ENCODE assay signal across 26 mouse cellular contexts in genomic region chr12:85951036-85951435, GRCm38 (mm10).
"Had no signal": no experiment of that assay in that cellular context is flagged by ENCODE, and none has a peak within 500 bp of the region (broad histone marks: within the 10 kb centered on the region; RNA-seq: fewer than 3 reads in every experiment).

No protein-coding gene starts in this region.

- H3K27ac ChIP-seq: gastrocnemius, adult 2 months; heart, adult 2 months; heart, embryonic 13.5 days; heart, embryonic 15.5 days; hindbrain, embryonic 10.5 days; hindbrain, embryonic 12.5 days; hindbrain, embryonic 14.5 days; intestine, embryonic 15.5 days; layer of hippocampus, adult 2 months; left cerebral cortex, adult 2 months; limb, embryonic 10.5 days had no signal

- H3K4me1 ChIP-seq: heart, embryonic 15.5 days; hindbrain, embryonic 10.5 days; hindbrain, embryonic 12.5 days had no signal

- DNase-seq: gastrocnemius, adult 2 months; gastrocnemius, postnatal 10 days; gastrocnemius, postnatal 25 days; heart, adult 2 months; heart, postnatal 14 days; heart, postnatal 36 days; kidney, adult 18-20 months; kidney, adult 8-10 months; kidney, postnatal 10 days; kidney, postnatal 25 days; kidney, postnatal 4 days had no signal

- H3K36me3 ChIP-seq: intestine, embryonic 15.5 days had no signal

- ATAC-seq: forebrain, embryonic 16.5 days; hindbrain, embryonic 16.5 days; inflammation-experienced regulatory T-cells, adult 6 months; intestine, embryonic 15.5 days; intestine, postnatal 0 days had no signal

- H3K9me3 ChIP-seq: heart, embryonic 13.5 days; heart, embryonic 15.5 days; hindbrain, embryonic 10.5 days; hindbrain, embryonic 12.5 days; intestine, embryonic 15.5 days; limb, embryonic 10.5 days had no signal

- H3K4me3 ChIP-seq: gastrocnemius, adult 2 months; heart, adult 2 months; heart, embryonic 13.5 days; heart, embryonic 15.5 days; hindbrain, embryonic 10.5 days; hindbrain, embryonic 12.5 days; intestine, embryonic 15.5 days; layer of hippocampus, adult 2 months; left cerebral cortex, adult 2 months; limb, embryonic 10.5 days; limb, embryonic 12.5 days had no signal

- H3K27me3 ChIP-seq: heart, embryonic 13.5 days; heart, embryonic 15.5 days; hindbrain, embryonic 12.5 days; intestine, embryonic 15.5 days; limb, embryonic 12.5 days had no signal

- H3K9ac ChIP-seq: heart, embryonic 13.5 days; heart, embryonic 15.5 days; hindbrain, embryonic 12.5 days; hindbrain, embryonic 14.5 days; intestine, embryonic 15.5 days; limb, embryonic 12.5 days had no signal

- H3K4me2 ChIP-seq: heart, embryonic 11.5 days; heart, embryonic 13.5 days; heart, embryonic 15.5 days; hindbrain, embryonic 12.5 days; hindbrain, embryonic 14.5 days; intestine, embryonic 15.5 days; limb, embryonic 12.5 days had no signal
